Mouse (Mus musculus): ENCODE data around the gene Os9.

DNA sequence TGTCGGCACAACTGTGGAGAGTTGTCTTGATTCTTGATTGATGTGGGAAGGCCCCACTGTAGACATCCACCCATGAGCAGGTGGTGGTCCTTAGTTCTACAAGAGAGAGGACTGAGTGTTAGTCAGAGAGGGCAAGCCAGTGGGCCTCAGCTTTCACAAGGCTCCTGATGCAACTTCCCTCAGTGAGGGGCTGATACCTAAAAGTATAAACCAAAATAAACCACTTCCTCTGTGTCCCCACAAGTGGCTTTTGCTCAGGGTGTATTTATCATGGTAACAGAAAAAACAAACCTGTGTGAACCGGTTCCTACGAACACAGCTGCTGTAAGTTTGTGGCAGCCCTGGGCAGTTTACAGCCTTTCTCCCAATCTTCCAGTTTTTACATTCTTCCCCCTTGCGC, 15.6 kb upstream of the Os9 start:
- TF ChIP-seq POLR2A (IDR thresholded peaks at IDR 0.05; ENCODE audit: borderline replicate concordance, extremely low read depth, low read depth, low read length) (no peak), CTCF (IDR thresholded peaks at IDR 0.05; ENCODE audit: insufficient read depth, low read length) (no peak)

Data from lung, adult 2 months (tissue).